Comparison of ENCODE assay signal across 9 mouse cellular contexts in the genomic region with DNA sequence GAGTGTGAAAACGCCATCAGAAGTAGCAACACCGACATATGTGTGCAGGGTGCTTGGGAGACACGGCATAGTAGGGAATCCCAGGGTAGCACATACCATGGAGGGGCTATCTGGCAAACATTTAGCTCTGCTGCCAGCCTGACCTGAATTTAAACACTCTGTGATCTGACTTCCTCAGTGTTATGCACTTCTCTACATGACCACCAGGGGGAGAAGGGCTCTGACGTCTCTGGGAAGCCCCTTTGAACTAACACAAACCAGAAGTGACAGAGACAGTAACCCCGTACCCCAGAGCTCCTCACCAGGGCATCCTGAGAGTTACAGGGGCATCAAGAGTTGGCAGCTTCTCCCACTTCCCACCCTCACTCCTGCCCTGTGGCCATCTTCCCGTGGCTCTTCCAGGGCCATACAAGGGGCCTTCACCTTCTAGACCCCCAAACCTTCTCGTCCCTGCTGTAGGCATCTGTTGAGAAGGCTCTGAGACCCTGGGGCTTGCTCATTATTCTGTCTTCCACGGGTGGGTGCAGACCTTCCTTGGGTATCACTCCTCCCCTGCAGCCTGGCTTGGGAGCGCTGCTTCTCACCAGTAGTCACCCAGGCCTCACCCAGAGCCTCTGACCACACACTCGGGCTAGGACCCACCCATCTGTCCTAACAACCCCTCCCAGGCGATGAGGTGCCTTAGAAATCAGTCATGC. TPM values are rescaled to one million over a fixed set of nuclear protein-coding genes. Genes with fewer than 3 reads are reported as not detected.
DNase-seq lines count a peak whose midpoint lies in the region; ATAC-seq lines count a peak whose summit lies in the region.
"Had no signal": no experiment of that assay in that cellular context is flagged by ENCODE, and none has a peak within 500 bp of the region (broad histone marks: within the 10 kb centered on the region; RNA-seq: fewer than 3 reads in every experiment).

No protein-coding gene starts in this region.

- H3K4me2 ChIP-seq in lung, embryonic 16.5 days (ENCODE audit: low read depth, low read length), result no peak overlapping the region

- no peaks in the 10 kb centered on the region for H3K27me3 ChIP-seq in lung, embryonic 16.5 days (ENCODE audit: control insufficient read depth, insufficient read depth, low read depth, low read length)

- no peak overlapping the region for H3K9ac ChIP-seq in lung, embryonic 16.5 days (ENCODE audit: low read length)

- H3K27ac ChIP-seq in lung, embryonic 16.5 days (ENCODE audit: low read length), result no peak overlapping the region

- no peaks in the 10 kb centered on the region for H3K4me1 ChIP-seq in lung, embryonic 16.5 days (replicated peaks; ENCODE audit: control insufficient read depth, insufficient read depth, low read length)

- peak; percentile 61 for ATAC-seq in lung, embryonic 16.5 days (ENCODE audit: low read depth)

- H3K36me3 ChIP-seq in lung, embryonic 16.5 days (ENCODE audit: control insufficient read depth, insufficient read depth, low read length), result no peaks in the 10 kb centered on the region

- no peak overlapping the region for H3K4me3 ChIP-seq in lung, embryonic 16.5 days (ENCODE audit: low read length)

- DNase-seq in heart, adult 18-20 months, result peak; percentile 34 to 64
- no peak for DNase-seq in heart, adult 8-10 months (ENCODE audit: low spot score)
- DNase-seq in B cell, adult 2 months, result peak; percentile 74 to 80
- DNase-seq in c-Kit-positive CD71-positive TER-119-negative erythroid progenitor cells, embryonic 14.5 days (ENCODE audit: low read depth), result peak; percentile 19
- peak; percentile 56 for DNase-seq in forelimb bud, embryonic 11.5 days (ENCODE audit: low read depth, low spot score)
- DNase-seq in retina, postnatal 7 days (ENCODE audit: low read depth, low spot score), result peak; percentile 60
- no peak for DNase-seq in frontal cortex, postnatal 10 days (ENCODE audit: low spot score in 2 of 2)

- no peaks in the 10 kb centered on the region for H3K9me3 ChIP-seq in lung, embryonic 16.5 days (ENCODE audit: control insufficient read depth, low read length)

- WGBS in lung, embryonic 16.5 days, result 38% methylated on average over 11 of the region's 11 CpGs

RNA-seq across cellular contexts. Expression of a gene that starts 37.3 kb away (rescaled TPM):
- total RNA-seq in heart, adult 18-20 months (2021), result not detected
- not detected for total RNA-seq in heart, adult 8-10 months (2022)
- not detected in 2 replicates for polyA plus RNA-seq in lung, embryonic 16.5 days (2015; fragmentation: Nextera tagmentation; extraction: Ambion mirVana)
- polyA plus RNA-seq: liver, embryonic 16.5 days had no signal

Comparison
In these comparisons a context has a peak if more than half of its experiments do, and no peak if none do; other contexts are left out.
1. DNase-seq: peak in heart, adult 18-20 months (2 of 2), B cell, adult 2 months (2 of 2), c-Kit-positive CD71-positive TER-119-negative erythroid progenitor cells, embryonic 14.5 days (single experiment), forelimb bud, embryonic 11.5 days (single experiment) and retina, postnatal 7 days (single experiment); none in heart, adult 8-10 months (single experiment) and frontal cortex, postnatal 10 days (0 of 2).